Mouse (Mus musculus) kidney, adult 10 weeks (tissue): ENCODE data around the gene Vps8. TPM values are rescaled to one million over a fixed set of nuclear protein-coding genes. Genes with fewer than 3 reads are reported as not detected.

Source experiments
- polyA plus RNA-seq: library from polyadenylated mRNA; stranded (reverse); fragments of 350-450 nt; fragmentation: Illumina TruSeq; extraction: RNeasy Lipid Tissue Mini Kit (QIAGEN cat#74804); gene quantifications from one replicate; pipeline ENCODE4 v1.2.3, GENCODE M21; 2014; ENCODE audit warnings: low read depth, low replicate concordance

Gene Vps8
- 61.2 TPM for polyA plus RNA-seq

GRCm38 (mm10) chr16:21422645-21423545, at the start of gene Vps8:
TSS of gene Vps8 (plus strand) at chr16:21423118.

Other genes starting within 250 kb of the Vps8 start
- gene Ephb3, start 218.4 kb upstream of the Vps8 start, polyA plus RNA-seq, result 0.40 TPM